Mouse (Mus musculus) limb, embryonic 10.5 days (tissue): ENCODE data around the gene Olfr878. TPM values are rescaled to one million over a fixed set of nuclear protein-coding genes. Genes with fewer than 3 reads are reported as not detected.

Experiments
- DNase-seq: peaks from one replicate; pipeline ENCODE4 v3.0.0-alpha.2; 2017; ENCODE audit warnings: low spot score
- H3K27ac ChIP-seq: fragments of 300-500 bp; sonication (generic); 2 replicates; pipeline ENCODE4 v1.5.1; 2016; ENCODE audit warnings: mild to moderate bottlenecking
- H3K27me3 ChIP-seq: fragments of 300-500 bp; sonication (generic); 2 replicates; pipeline ENCODE4 v1.6.1; 2016; ENCODE audit warnings: low read depth, mild to moderate bottlenecking; ENCODE audit not compliant: poor library complexity, severe bottlenecking
- H3K36me3 ChIP-seq: fragments of 300-500 bp; sonication (generic); 2 replicates; pipeline ENCODE4 v1.6.1; 2016; ENCODE audit warnings: mild to moderate bottlenecking, moderate library complexity
- H3K4me1 ChIP-seq: fragments of 300-500 bp; sonication (generic); 2 replicates; pipeline ENCODE4 v1.6.1; 2016
- H3K4me3 ChIP-seq: fragments of 300-500 bp; sonication (generic); 2 replicates; pipeline ENCODE4 v1.5.1; 2016; ENCODE audit warnings: mild to moderate bottlenecking, moderate library complexity
- H3K9me3 ChIP-seq: fragments of 300-500 bp; sonication (generic); replicated peaks from 2 replicates; pipeline ENCODE4 v1.6.1; 2016; ENCODE audit warnings: mild to moderate bottlenecking
- WGBS: fragments of 180-500 bp; shearing (Covaris S2); methylation state at CpG from one replicate; pipeline ENCODE4 v1.1.7; 2016; 5-methylcytosine and 5-hydroxymethylcytosine counted together
- polyA plus RNA-seq: library from polyadenylated mRNA; unstranded; fragments of >200 nt; fragmentation: Nextera tagmentation; extraction: Ambion mirVana; gene quantifications from 2 replicates; pipeline ENCODE4 v1.2.1, GENCODE M21; 2016

Olfr878 gene
- polyA plus RNA-seq: not detected in 2 replicates

- Histone ChIP-seq H3K27me3 (no peaks in the 10 kb centered on the region), H3K9me3 (no peaks in the 10 kb centered on the region), H3K27ac (no peak within 1 kb of the TSS), H3K4me1 (no peaks in the 10 kb centered on the region), H3K36me3 (no peaks in the 10 kb centered on the region), H3K4me3 (no peak within 1 kb of the TSS)
- 78% methylated on average over 2 of the region's 2 CpGs for WGBS
- DNase-seq: no peak
These were observed at the start of gene Olfr878 for GRCm38 (mm10) chr9:37917540-37917939. Olfr878 (plus strand) TSS chr9:37917840.

- 76% methylated on average over 1 of the region's 1 CpGs for WGBS
- H3K27ac ChIP-seq: no peak overlapping the region
These were observed 47.4 kb upstream of the Olfr878 start for GRCm38 (mm10) chr9:37870246-37870645.

DNA sequence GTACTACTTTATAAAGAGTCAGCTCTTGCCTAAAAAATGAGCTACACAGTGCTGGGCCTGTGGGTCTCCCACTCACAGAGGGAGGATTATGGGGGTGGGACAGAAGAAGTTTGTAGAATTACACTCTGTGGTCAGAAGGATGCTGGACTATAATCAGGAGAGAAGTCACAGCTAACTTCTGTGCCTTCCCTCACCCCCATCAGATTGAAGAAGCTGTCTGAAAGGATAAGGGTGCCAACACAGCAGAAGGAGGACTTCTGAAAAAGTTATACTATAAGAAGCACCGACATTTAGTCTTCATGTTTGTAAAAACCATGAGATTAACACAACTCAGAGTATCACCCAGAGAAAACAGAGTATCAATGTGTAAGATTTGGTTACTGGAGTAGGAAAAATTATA, 46.5 kb upstream of the Olfr878 start:
- 85% methylated on average over 1 of the region's 1 CpGs for WGBS
- DNase-seq: no peak
- no peak overlapping the region for H3K27ac ChIP-seq
- no peaks in the 10 kb centered on the region for H3K36me3 ChIP-seq
- H3K4me3 ChIP-seq: no peak overlapping the region
- no peaks in the 10 kb centered on the region for H3K9me3 ChIP-seq
- H3K4me1 ChIP-seq: no peaks in the 10 kb centered on the region
- H3K27me3 ChIP-seq: no peaks in the 10 kb centered on the region

More at GRCm38 (mm10) chr9:37870246-37870645, 47.4 kb upstream of the Olfr878 start:
- H3K4me3 ChIP-seq: no peak overlapping the region
- no peaks in the 10 kb centered on the region for H3K27me3 ChIP-seq
- no peak for DNase-seq
- no peaks in the 10 kb centered on the region for H3K9me3 ChIP-seq
- H3K36me3 ChIP-seq: no peaks in the 10 kb centered on the region
- no peaks in the 10 kb centered on the region for H3K4me1 ChIP-seq

DNA sequence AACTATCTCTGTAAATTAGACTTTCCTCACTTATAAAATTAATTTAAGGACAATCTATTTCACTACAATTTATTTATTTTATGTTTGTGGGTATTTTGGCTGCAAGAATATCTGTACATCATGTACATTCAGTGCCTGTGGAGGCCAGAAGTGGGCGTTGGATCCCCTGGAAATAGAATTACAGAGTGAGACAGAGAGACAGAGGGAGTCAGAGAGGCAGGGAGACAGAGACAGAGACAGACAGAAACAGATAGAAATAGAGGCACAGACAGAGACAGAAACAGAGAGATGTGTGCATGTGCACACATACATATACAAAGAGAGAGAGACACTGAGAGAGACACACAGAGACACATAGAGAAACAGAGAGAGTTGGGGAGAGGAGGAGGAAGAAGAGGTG, 46.1 kb upstream of the Olfr878 start:
- Histone ChIP-seq H3K9me3 (no peaks in the 10 kb centered on the region), H3K27me3 (no peaks in the 10 kb centered on the region), H3K4me1 (no peaks in the 10 kb centered on the region), H3K4me3 (no peak overlapping the region), H3K36me3 (no peaks in the 10 kb centered on the region), H3K27ac (no peak overlapping the region)
- no peak for DNase-seq
- 69% methylated on average over 1 of the region's 1 CpGs for WGBS

DNA sequence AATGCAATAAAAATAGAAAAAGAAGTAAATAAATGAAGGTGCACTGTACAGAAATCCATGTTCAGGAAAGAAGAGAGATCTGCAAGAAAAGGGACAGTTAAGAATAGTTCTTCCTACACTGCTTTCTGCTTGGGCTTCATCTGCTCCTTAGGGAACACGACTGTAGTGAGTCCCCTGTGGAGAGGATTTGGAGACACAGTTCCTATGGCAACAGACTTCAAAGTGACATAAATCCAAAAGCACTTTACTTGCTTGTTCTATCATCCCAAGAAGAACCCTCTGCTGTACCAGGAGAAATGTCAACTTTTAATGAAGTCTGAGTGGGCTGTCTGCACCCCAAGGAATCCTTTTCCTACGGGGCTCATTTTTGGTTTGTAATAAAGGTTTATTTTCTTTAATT, 26.7 kb upstream of the Olfr878 start:
- Histone ChIP-seq H3K4me1 (no peaks in the 10 kb centered on the region), H3K27ac (no peak overlapping the region), H3K9me3 (no peaks in the 10 kb centered on the region), H3K4me3 (no peak overlapping the region), H3K27me3 (no peaks in the 10 kb centered on the region), H3K36me3 (no peaks in the 10 kb centered on the region)
- WGBS: 43% methylated on average over 2 of the region's 2 CpGs
- DNase-seq: no peak

GRCm38 (mm10) chr9:37896661-37897060, 21.0 kb upstream of the Olfr878 start, which contains the start of gene Olfr145:
Olfr145 (plus strand) TSS chr9:37896724.
- no peaks in the 10 kb centered on the region for H3K27me3 ChIP-seq
- H3K4me1 ChIP-seq: no peaks in the 10 kb centered on the region
- H3K36me3 ChIP-seq: no peaks in the 10 kb centered on the region
- no peak for DNase-seq
- no peak within 1 kb of the TSS for H3K27ac ChIP-seq
- no peaks in the 10 kb centered on the region for H3K9me3 ChIP-seq
- no peak within 1 kb of the TSS for H3K4me3 ChIP-seq
- WGBS: 76% methylated on average over 2 of the region's 2 CpGs

DNA sequence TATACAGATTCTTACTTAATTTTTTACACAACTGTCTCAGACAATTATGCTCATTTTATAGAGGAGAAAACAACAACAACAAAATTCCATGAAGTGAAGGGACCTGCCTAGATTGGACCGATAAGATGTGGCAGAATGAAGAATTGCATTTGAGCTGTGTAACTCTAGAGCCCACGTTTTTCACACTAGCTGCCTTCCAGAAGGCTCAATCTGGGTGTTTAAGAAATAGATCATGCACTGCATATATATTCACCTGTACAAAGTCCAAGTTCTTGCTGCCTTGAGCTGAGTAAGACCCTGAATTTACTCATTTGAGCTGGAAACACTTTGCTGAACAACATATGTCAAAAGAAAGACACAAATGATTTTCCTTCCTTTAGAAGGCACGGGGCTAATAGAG, 12.1 kb upstream of the Olfr878 start:
- WGBS: 69% methylated on average over 3 of the region's 3 CpGs
- Histone ChIP-seq H3K27ac (no peak overlapping the region), H3K4me1 (no peaks in the 10 kb centered on the region), H3K36me3 (no peaks in the 10 kb centered on the region), H3K9me3 (no peaks in the 10 kb centered on the region), H3K27me3 (no peaks in the 10 kb centered on the region), H3K4me3 (no peak overlapping the region)
- DNase-seq: no peak

- no peak for DNase-seq
- 61% methylated on average over 1 of the region's 1 CpGs for WGBS
- Histone ChIP-seq H3K36me3 (no peaks in the 10 kb centered on the region), H3K4me1 (no peaks in the 10 kb centered on the region), H3K9me3 (no peaks in the 10 kb centered on the region), H3K27me3 (no peaks in the 10 kb centered on the region), H3K4me3 (no peak overlapping the region), H3K27ac (no peak overlapping the region)
These were observed 378 bp downstream of the Olfr878 start for GRCm38 (mm10) chr9:37918018-37918417.

GRCm38 (mm10) chr9:37924194-37924593, 6.6 kb downstream of the Olfr878 start:
- Histone ChIP-seq H3K9me3 (no peaks in the 10 kb centered on the region), H3K27ac (no peak overlapping the region), H3K27me3 (no peaks in the 10 kb centered on the region), H3K36me3 (no peaks in the 10 kb centered on the region), H3K4me3 (no peak overlapping the region), H3K4me1 (no peaks in the 10 kb centered on the region)
- 81% methylated on average over 5 of the region's 5 CpGs for WGBS
- DNase-seq: no peak

DNA sequence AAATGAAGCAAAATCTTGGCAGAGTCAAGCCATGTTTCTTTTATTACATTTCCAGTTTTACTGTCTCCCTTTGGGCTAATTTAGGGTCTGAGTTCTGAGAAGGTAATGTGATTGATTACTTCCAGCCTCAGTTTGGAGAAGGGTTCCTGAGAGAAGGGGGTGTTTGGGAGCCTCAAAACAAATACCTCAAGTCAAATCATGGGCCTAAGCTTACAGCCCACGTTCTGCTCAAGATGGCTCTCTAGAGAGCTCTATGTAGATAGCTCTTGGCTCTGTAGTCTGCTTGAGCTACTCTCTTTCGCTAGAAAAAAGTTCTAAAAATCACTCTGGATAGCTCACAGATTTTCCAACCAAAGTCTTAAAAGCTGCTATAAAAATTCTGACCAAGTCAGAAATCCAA, 7.8 kb downstream of the Olfr878 start:
- H3K4me3 ChIP-seq: no peak overlapping the region
- WGBS: 58% methylated on average over 2 of the region's 2 CpGs
- no peak overlapping the region for H3K27ac ChIP-seq
- H3K27me3 ChIP-seq: no peaks in the 10 kb centered on the region
- no peaks in the 10 kb centered on the region for H3K36me3 ChIP-seq
- DNase-seq: no peak
- H3K4me1 ChIP-seq: no peaks in the 10 kb centered on the region
- no peaks in the 10 kb centered on the region for H3K9me3 ChIP-seq

- 72% methylated on average over 3 of the region's 3 CpGs for WGBS
These were observed 8.7 kb downstream of the Olfr878 start for GRCm38 (mm10) chr9:37926019-37927013.

GRCm38 (mm10) chr9:37932519-37932918, 14.9 kb downstream of the Olfr878 start:
- H3K36me3 ChIP-seq: no peaks in the 10 kb centered on the region
- 9% methylated on average over 11 of the region's 11 CpGs for WGBS
- peak; percentile 50 for DNase-seq

More at GRCm38 (mm10) chr9:37926019-37927013, 8.7 kb downstream of the Olfr878 start:
- H3K4me3 ChIP-seq: no peak overlapping the region
- H3K4me1 ChIP-seq: no peaks in the 10 kb centered on the region
- no peaks in the 10 kb centered on the region for H3K36me3 ChIP-seq
- no peaks in the 10 kb centered on the region for H3K9me3 ChIP-seq
- DNase-seq: no peak
- H3K27ac ChIP-seq: no peak overlapping the region
- no peaks in the 10 kb centered on the region for H3K27me3 ChIP-seq

DNA sequence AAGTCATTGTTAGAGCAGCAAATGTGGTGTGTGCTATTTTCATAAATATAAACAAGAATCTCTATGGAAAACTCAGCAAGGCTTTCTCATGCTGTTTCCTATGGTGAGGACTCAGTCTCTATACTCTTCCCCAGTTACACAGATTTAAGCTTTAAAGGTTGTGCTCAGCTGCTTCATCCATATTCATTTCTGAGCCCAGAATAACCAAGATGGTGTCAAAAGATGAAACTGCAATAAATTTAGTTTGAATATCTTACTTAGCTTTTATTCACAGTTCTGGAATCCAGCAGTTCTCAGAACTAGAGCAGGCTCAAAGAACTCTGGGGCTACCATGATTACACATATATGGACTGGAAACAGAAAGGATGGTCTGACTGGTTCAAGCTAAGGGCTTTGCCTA, 16.5 kb downstream of the Olfr878 start:
- Histone ChIP-seq H3K27ac (no peak overlapping the region), H3K9me3 (no peaks in the 10 kb centered on the region), H3K4me3 (no peak overlapping the region), H3K4me1 (no peaks in the 10 kb centered on the region), H3K36me3 (no peaks in the 10 kb centered on the region), H3K27me3 (no peaks in the 10 kb centered on the region)
- no peak for DNase-seq

More at GRCm38 (mm10) chr9:37932519-37932918, 14.9 kb downstream of the Olfr878 start:
- H3K27me3 ChIP-seq: no peaks in the 10 kb centered on the region
- H3K9me3 ChIP-seq: no peaks in the 10 kb centered on the region
- H3K4me3 ChIP-seq: no peak overlapping the region
- H3K27ac ChIP-seq: no peak overlapping the region
- H3K4me1 ChIP-seq: no peaks in the 10 kb centered on the region
